Mouse (Mus musculus) right cerebral cortex, adult 2 months (tissue): ENCODE data around the gene Chkb.
"Not testable (repeated sequence)": the region's sequence is repeated elsewhere in the genome, so short reads cannot be mapped to it uniquely, and the experiment has no call there.

Experiments used
- DNase-seq, 2 experiments: peaks; one replicate each; pipeline ENCODE4 v3.0.0; 2021 to 2022; ENCODE audit warnings: low spot score in 2 of 2

Chkb gene

DNA sequence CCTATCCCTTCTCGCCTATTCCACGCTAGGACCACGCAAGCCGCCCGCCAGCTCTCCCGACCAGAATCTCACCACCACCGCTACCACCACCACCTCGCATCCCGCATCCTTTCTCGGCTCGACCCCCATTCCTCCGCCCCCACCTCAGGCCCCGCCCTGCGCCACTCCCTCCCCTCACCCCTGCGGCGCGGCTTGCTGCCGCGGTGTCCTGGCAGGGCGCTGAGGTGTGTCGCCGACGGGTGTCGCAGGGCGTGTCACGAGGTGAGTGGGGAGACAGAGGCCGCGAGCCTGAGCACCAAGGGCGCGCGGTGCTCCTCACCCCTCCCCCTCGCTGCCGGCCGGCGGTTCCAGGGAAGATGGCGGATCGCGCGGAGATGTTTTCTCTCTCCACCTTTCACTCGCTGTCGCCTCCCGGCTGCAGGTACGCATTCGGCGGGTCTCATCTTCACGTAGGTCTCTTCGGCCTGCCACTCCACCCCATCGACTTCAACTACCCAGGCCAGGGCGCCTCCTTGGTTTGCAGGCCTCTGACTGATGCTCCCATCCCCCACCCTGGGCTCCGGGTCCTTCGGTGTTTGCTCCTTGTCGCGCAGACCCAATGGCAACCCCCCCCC lies 24.3 kb upstream of the Chkb start, which contains the start of gene Mapk8ip2:
TSS of gene Mapk8ip2 (plus strand) at position 49 of the 614 bp plus-strand sequence.
- peak; percentile 64 to 65 for DNase-seq

- DNase-seq, result peak in 1 of 2 experiments; percentile 57
These were observed 23.5 kb upstream of the Chkb start for GRCm38 (mm10) chr15:89452906-89453864.

DNA sequence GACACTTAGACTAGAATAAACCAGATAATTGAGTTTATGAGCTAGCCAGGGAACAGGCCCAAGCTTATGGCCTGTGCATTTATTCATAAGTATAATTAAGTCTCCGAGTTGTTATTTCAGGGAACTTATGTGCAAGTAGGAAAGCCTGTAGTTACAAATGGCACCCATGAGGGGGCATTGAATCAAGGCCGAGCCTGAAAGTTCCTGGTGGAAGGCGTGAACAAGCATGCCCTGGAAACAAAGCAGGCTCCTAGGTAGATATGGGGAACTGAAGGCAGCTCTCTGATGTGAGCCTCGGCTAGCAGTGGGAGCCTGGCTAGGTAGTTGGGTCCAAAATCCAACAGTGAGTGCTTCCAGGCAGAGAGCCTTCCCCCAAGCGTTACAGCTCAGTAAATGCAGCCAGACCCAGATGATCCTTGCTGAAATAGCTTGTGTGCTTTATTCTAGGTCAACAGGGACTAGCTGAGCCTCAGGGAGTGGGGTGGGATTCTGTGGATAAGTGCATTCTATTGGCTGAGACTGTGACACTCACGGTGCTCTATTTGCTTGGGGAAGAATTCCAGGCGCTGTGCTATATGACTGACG lies 12.9 kb upstream of the Chkb start:
- DNase-seq, result no peak

DNA sequence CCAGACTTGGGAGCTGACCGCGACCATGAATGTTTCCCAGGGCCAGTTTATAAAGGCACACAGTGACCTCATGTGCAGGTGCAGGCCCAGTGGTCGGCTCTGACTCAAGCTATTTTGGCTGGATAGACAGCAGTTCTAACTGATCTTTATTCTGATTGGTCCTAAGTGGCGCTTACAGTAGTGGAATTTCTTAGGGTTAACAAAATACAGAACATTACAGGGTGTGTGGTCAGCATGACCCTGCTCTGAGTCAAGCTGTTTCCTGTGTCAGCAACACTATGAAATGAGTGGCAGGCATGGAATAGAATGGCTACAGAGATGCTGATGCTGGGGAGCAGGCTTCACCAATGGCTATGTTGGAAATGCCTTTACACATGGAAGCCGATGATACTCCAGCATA lies 6.2 kb upstream of the Chkb start:
- DNase-seq, result no peak

- no peak for DNase-seq
These were observed 4.4 kb upstream of the Chkb start for GRCm38 (mm10) chr15:89434136-89434535.

DNA sequence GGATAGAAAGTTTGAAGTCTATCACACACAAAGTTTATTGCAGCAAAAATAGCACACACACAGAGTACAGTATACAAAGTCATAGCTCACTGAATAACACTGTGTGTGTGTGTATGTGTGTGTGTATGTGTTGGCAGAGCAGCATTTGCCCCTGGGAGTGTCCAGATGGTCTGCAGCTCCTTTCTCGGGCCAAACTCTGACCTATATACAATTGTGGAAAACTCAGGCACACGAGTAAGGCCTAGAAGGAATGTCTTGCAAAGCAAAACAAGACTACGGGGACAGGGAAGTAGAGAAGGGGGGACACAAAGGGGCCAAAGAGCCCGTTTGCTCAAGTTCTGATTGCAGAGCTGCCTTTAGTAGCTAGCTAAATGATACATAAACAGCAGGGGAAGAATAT lies 3.2 kb upstream of the Chkb start:
- DNase-seq, result no peak

DNA sequence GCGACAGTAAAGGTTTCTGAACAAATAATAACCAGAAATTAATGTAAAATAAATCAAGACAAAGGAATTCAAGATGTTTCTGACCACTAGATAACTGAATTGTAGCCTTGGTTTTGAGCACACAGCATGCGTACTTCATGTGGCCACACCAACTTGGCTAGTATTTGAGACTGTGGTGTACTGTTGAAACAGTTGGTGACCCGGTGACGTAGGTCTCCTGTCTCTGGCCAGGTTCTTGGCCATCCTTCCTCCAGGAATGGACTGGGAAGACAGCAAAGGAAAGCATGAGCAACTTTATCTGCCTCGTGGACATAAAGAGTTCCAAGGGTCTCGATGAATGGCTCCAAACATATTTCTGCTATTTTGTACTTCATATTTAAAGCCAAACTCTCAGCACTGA lies 2.1 kb upstream of the Chkb start:
- no peak for DNase-seq

- DNase-seq, result no peak
These were observed 1.6 kb upstream of the Chkb start for GRCm38 (mm10) chr15:89431271-89431670.

GRCm38 (mm10) chr15:89430771-89431170 lies 1.1 kb upstream of the Chkb start:
- not testable (repeated sequence) for DNase-seq

GRCm38 (mm10) chr15:89430341-89430740 lies 633 bp upstream of the Chkb start:
- no peak for DNase-seq

DNA sequence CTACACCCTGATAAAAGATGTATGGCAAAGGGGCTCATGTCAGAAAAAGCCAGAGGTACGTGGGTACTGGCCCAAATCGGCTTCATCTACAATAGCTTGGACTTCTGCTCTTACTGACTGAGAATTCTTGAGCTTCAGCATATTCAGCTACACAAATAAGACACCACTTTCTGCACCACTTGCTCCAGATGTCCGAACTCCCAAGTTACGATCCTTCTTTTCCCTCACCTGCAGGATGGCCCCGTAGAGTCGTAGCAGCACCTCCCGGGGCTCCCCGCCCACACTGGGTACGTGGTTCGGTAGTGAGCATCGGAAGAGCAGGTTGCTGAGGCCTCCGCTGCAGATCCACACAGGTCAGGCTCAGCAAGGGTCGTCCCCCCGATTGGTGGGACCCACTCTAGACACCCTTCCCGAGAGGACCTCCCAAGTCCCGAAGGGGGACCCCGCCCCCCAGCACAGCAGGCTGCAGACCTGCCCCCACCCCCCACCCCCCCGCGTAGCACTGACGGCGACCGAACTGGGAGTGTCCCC lies 822 bp downstream of the Chkb start:
- no peak for DNase-seq

- DNase-seq, result no peak
These were observed 1.4 kb downstream of the Chkb start for GRCm38 (mm10) chr15:89428136-89428790.

DNA sequence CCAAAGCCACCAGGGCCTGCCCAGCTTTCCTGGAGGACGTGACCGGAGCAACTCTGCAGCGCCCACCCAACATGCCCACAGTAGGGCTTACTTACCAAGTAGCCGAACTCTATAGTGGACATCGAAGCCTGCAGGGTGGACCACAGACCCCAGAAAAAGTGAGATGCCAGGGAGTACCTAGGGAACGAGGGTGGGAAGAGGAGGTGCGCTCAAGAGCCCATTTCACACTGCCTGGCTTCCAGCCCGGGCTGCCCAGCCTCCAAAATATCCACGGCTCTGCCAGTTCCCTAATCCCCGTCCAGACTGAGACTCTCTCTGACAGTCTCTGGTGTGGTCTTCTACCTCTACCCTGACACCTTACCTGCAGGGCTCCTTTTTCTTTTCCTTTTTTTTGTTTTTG lies 3.0 kb downstream of the Chkb start:
- DNase-seq, result no peak

GRCm38 (mm10) chr15:89425711-89426121 lies 4.0 kb downstream of the Chkb start, which contains the start of gene Cpt1b:
Gene Cpt1b (minus strand): TSS chr15:89425863.
- no peak for DNase-seq

DNA sequence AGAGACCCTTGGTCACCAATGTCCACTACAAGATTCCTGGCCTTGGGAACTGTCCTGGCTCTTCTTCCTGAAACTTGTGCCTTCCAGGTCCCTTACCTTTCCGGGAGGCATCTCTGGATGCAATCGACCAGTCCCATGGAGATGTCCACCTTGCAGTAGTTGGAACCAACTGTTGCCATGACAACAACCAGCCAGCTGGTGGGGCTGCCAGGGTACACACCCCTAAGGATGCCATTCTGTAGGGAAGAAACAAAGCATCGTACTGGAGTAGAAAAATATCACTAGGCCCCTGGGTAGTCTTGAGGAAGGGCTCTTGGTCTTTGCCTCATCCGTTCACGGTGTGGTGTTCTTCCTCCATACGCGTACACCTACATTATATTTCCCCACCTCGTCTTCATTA lies 5.1 kb downstream of the Chkb start:
- no peak for DNase-seq

- no peak for DNase-seq
These were observed 7.8 kb downstream of the Chkb start for GRCm38 (mm10) chr15:89421938-89422337.

DNA sequence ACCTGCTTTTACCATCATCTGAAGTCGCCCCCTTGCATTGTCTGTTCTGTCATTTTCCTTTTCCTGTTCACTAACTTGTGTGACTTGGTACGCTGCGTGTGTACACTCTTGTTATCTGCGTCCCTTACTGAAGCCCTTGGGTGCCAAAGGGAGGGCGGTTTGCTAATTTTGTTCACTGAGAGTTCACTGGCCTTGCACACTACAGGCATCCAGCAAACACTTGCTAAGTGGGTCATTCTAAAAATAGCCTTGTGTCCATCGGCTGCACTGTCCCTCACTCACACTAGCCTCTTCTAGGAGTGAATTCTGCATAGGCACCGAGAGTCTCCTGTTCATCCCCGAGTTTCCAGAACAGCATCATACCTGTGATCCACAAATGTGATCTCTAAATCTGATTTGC lies 14.4 kb downstream of the Chkb start:
- no peak for DNase-seq

DNA sequence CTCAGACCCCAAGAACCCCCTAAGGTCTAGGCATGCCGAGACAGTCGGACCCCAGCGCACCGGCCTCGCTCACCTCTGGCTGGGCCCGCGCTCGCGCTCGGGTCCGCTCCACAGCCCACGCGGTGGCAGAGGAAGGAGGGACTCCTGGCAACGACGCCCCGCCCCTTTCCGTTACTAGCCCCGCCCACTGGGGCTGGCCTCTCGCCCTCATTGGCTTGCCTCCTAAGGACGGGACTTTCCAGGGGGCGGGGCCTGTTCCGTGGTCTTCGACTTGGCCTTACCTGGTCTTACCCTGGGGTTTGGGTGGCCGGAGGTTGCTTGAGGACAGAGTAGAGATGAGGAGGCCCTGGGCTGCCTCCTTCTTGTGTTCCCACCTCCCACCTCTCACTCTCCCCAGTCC lies 19.6 kb downstream of the Chkb start, which contains the start of gene Syce3:
TSS of gene Syce3 (minus strand) at position 386 of the 400 bp plus-strand sequence.
- no peak for DNase-seq

DNA sequence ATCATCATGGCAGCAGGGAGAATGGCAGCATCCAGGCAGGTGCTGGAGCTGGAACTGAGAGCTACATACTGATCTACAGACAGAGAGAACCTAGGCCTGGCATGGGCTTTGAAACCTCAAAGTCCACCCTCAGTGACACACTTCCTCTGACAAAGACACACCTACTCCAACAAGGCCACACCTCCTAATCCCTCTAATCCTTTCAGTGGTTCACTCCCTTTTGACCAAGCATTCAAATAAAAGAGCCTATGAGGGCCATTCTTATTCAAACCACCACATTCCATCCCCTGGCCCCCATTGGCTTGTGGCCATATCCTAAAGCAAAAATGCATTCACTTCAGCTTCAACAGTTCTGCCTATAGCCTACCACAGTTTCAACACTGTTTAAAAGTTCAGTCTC lies 23.0 kb downstream of the Chkb start:
- DNase-seq, result no peak

GRCm38 (mm10) chr15:89404831-89405623 lies 24.7 kb downstream of the Chkb start:
- no peak for DNase-seq

- no peak for DNase-seq
These were observed 27.2 kb downstream of the Chkb start for GRCm38 (mm10) chr15:89402471-89402870.
